Mouse (Mus musculus): ENCODE data around the gene Tnfrsf23. TPM values are rescaled to one million over a fixed set of nuclear protein-coding genes. Genes with fewer than 3 reads are reported as not detected.
A peak's percentile ranks its signal among the peaks of the same experiment; 100 is the strongest.
"Not testable (repeated sequence)": the region's sequence is repeated elsewhere in the genome, so short reads cannot be mapped to it uniquely, and the experiment has no call there.

The Tnfrsf23 gene
- total RNA-seq, 2 experiments from 2014 or later: 1.3 to 1.6 TPM

DNA sequence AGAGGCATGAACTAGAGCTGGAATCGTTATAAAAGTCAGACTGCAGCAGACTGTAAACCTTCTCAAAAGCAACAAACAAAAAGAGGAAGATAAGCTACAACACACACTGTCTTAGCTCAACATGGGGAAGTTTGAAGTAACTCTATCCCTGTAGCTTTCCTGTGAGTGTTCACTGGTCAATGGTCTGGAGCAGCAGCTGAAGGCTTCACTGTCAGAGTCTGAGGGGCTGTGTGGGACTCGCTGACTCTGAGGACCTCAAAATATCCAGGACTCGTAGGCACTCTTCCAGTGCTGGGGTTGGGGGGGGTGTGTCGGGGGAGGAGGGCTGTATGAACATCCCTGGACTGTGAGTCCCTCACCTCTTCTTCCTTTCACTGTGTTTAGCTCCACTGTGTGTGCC lies 519 bp upstream of the Tnfrsf23 start:
- DNase-seq (ENCODE audit: low spot score in 2 of 2): not testable (repeated sequence)

DNA sequence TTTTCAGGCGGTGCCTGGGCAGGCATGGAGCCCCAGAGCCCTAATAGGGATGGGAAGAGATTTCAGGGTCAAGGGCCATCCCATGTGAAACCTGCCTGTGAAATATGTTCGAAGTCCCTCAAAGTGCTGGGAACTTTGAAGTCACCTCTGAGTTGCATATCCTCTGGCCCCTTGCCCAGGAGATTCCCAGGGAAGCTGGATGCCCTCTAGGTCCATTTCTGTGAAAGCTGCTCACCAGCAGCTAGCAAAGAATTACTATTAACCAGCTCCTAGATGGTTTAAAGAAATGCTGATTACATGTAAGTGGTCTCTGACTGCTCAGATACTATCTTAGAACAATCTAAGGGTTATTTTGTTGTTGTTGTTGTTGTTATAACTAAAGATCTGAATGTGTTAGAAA lies 1.1 kb downstream of the Tnfrsf23 start:
- DNase-seq (ENCODE audit: low spot score in 2 of 2): not testable (repeated sequence)

DNA sequence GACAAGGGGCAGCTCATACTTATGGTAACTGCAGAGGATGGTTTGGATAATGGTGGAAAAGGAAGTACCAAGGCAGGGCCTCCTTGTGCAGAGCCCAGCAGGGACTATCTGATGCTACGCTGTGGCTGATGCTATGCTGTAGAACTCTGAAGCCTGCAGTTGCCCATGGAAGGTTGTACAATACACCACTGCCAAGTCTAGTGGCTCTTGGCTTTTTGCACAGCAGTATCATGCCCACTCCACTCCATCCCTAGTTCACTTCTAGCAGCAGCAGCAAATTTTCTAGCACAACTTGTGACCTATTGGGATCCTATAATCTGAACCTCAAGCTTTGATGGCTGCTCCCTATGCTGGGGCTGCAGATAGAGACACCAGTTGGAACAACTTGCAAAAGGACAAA lies 4.1 kb downstream of the Tnfrsf23 start:
- DNase-seq (ENCODE audit: low spot score in 2 of 2): no peak

DNA sequence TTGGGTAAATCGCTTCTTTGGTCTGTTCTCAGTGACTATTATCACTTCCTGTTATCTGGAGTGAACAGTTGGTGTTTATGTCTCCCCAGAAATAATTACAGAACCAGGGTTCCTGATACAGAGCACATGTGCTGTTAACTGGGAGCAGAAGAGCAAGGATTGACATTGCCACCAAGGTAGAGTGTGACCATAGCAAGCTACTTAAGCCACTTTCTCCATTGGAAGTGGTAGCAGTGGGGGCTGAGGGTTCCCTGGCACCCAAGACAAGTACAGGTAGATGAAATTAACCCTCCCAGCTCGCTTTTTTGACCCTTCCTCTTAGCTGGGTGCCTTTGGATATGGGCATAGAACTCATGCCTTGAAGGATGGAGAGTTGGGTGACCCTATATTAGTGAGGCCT lies 4.8 kb downstream of the Tnfrsf23 start:
- not testable (repeated sequence) for DNase-seq (ENCODE audit: low spot score in 2 of 2)

DNA sequence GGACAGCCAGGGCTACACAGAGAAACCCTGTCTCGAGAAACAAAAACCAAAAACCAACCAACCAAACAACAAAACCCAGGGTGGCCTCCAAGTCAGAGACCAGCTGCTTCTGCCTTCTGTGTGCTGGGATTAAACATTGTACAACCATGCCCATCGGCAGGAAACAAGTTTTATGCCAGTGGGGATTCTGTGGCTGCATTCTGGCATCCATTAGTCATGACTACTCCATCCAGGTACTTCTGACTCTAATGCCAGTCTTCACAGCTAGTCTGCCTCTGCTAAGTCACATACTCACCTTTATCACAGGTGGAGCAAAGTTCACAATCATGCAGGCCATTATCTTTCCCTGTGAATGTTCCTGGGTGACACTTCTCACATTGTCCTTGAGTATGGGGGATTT lies 6.0 kb downstream of the Tnfrsf23 start:
- not testable (repeated sequence) for DNase-seq (ENCODE audit: low spot score in 2 of 2)

DNA sequence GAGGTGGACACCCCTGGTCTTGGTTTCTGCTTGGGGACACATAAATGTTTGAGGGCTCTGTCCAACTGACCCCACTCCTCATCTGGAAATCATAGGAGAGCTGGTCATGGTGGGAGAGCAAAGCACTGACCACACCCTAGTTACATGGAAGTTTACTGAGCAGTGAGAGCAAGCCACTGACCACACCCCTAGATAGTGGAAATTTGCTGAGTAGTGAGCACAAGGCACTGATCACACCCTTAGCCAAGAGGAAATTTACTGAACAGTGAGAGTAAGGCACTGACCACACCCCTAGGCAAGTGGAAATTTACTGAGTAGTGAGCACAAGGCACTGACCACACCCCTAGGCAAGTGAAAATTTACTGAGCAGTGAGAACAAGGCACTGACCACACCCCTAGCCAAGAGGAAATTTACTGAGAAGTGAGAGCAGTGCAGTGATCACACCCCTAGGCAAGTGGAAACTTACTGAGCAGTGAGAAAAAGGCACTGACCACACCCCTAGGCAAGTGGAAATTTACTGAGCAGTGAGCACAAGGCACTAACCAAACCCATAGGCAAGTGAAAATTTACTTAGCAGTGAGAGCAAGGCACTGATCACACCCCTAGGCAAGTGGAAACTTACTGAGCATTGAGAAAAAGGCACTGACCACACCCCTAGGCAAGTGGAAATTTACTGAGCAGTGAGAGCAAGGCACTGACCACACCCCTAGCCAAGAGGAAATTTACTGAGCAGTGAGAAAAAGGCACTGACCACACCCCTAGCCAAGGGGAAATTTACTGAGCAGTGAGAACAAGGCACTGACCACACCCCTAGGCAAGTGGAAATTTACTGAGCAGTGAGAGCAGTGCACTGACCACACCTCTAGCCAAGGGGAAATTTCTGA lies 19.0 kb downstream of the Tnfrsf23 start:
- no peak for DNase-seq (ENCODE audit: low spot score in 2 of 2)

DNA sequence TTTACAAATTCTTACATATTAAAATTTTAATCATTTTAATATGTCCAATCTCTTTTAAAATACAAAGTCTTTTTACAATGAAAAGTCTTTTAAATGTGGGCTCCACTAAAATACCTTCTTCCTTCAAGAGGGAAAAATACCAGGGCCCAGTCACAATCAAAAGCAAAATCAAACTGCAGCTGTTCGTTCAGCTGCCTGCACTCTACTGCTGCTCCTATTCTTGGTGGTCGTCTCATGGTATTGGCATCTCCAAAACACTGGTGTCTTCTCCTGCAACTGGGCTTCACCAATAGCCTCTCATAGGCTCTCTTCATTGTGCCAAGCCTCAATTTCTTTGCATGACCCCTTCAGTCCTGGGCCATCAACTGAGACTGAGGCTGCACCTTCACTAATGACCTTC lies 22.2 kb downstream of the Tnfrsf23 start:
- DNase-seq (ENCODE audit: low spot score in 2 of 2): no peak

DNA sequence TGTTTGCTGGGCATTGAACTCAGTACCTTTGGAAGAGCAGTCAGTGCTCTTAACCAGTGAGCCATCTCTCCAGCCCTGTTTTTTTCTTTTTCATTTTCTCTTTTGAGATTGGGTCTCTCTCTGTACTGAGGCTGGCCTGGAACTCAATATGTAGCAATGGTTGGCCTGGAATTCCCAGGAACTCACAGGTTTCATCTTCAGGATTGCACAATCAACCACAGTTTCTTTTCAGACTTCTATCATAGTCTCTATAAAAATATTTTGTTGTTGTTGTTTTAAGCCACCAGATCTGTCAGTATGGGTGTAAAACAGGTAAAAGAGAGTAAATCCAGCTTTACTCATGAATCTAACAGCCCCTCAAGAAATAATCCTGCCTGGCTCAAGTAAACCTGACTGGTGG lies 24.9 kb downstream of the Tnfrsf23 start:
- DNase-seq (ENCODE audit: low spot score in 2 of 2): no peak

DNA sequence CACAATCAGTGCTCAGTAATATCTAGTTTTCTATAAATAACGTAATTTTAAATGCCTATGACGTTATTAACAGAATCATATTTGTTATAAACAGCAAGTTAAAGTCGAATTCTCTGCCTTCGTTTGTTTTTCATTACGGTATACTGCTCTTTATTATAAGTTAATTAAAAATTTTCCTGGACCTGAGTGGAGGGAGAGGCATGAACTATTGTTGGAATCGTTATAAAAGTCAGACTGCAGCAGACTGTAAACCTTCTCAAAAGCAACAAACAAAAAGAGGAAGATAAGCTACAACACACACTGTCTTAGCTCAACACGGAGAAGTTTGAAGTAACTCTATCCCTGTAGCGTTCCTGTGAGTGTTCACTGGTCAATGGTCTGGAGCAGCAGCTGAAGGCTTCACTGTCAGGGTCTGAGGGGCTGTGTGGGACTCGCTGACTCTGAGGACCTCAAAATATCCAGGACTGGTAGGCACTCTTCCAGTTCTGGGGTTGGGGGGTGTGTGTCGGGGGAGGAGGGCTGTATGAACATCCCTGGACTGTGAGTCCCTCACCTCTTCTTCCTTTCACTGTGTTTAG lies 35.8 kb downstream of the Tnfrsf23 start:
- DNase-seq (ENCODE audit: low spot score in 2 of 2): not testable (repeated sequence)

DNA sequence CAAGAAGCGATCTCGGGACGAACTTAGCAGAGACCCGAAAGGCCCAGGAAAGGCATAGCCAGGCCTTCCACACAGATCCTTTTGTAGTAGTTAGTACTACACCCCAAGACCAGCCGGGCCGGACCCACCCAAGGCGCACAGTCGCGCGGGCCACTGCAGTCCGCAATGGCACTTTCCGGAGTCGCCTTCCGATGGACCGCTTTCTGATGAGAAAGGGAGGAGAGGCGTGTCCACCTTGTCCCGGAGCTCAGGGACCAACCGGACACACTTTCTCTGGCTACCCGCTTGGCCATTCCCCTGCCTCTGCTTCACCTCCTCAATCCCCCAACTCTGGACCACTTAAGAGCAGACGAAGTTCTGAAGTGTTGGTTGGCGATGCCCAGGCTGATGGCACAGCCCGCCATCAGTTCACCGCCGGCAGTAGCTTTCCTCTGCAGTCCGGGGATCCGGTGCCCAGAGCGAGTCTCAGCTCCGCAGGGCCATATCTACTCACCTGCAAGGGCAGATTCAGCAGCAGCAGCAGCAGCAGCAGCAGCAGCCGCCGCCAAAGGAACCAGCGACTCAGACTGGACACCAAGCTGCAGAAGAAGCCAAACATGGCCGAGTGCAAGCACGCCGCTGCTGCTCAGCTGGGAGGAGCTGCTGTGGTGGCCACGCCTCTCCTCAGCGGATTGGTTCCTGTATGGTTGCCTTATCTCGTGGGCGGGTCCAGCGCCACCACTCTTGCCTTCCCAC lies 36.5 kb downstream of the Tnfrsf23 start, which contains the start of gene Tnfrsf22:
Tnfrsf22 (minus strand) TSS at position 628 of the 735 bp plus-strand sequence.
- DNase-seq (ENCODE audit: low spot score in 2 of 2): peak; percentile 70 to 76

DNA sequence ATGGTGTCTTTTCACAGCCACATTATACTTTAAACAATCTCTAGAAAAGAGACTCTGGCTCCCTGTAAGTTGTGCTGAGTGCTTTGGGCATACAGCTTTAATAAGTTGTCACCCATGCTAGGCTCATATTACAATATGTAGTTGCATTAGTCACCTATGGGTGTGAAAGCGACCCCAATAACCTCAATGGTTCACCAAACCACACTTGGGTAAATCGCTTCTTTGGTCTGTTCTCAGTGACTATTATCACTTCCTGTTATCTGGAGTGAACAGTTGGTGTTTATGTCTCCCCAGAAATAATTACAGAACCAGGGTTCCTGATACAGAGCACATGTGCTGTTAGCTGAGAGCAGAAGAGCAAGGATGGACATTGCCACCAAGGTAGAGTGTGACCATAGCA lies 41.7 kb downstream of the Tnfrsf23 start:
- not testable (repeated sequence) for DNase-seq (ENCODE audit: low spot score in 2 of 2)

DNA sequence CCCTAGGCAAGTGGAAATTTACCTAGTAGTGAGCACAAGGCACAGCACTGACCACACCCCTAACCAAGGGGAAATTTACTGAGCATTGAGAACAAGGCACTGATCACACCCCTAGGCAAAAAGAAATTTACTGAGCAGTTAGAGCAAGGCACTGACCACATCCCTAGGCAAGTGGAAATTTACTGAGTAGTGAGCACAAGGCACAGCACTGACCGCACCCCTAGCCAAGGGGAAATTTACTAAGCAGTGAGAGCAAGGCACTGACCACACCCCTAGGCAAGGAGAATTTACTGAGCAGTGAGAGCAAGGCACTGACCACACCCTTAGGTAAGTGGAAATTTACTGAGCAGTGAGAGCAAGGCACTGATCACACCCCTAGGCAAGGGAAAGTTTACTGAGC lies 49.0 kb downstream of the Tnfrsf23 start:
- no peak for DNase-seq (ENCODE audit: low spot score in 2 of 2)

DNA sequence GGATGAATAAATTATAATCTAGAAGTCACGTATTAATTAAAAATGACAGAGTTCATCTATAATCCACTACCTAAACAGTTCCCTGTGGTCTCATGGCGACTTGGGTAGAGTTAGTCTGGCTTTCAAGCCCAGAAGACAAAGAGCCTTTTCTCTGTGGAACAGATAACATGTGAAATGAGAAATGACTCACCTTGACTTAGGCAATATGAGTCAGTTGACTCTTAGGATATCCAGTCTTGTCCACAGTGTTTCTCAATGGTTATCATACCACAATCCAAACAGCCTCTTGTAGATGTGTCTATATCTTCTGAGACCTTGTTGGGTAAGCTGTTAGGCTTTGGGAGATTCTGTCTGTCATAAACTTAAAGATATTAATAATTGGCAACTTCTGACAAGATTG lies 54.2 kb downstream of the Tnfrsf23 start:
- DNase-seq (ENCODE audit: low spot score in 2 of 2): no peak

DNA sequence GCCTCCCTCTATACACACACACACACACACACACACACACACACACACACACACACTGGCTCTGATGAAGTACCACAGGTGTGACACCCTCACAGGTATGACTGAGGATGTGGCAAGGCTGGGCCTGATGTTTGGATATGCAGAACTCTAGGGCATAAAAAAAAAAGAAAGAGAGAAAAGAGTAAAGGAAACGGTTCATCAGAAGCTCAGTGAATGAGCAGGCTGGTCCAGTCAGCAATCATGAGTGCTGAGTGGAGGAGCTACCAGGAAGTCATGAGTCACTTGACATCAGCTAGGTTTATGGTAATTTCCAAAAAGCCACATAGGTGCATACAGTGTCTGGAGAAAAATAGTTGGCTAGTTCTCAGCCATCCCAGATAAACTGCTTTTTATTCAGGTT lies 56.2 kb downstream of the Tnfrsf23 start:
- no peak for DNase-seq (ENCODE audit: low spot score in 2 of 2)

DNA sequence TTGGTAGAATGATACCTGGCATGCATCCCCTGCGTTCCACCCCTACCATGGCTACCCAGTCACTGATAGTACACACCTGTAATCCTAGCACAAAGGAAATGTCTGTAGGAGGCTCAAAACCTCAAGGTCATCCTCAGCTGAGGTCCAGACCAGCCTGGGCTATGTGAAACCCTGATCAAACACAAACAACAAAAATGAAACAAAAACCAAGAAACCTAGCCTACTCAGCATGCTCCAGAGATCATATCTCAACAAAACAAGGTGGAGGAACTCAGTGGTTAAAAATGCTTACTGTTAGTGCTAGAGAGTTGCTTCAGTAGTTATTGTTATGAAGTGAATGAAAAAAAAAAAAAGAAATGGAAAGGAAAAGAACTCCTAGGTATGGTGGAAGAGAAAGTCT lies 57.1 kb downstream of the Tnfrsf23 start, which contains the start of gene Tnfrsf26:
Tnfrsf26 (minus strand) TSS at position 183 of the 400 bp plus-strand sequence.
- no peak for DNase-seq (ENCODE audit: low spot score in 2 of 2)

DNA sequence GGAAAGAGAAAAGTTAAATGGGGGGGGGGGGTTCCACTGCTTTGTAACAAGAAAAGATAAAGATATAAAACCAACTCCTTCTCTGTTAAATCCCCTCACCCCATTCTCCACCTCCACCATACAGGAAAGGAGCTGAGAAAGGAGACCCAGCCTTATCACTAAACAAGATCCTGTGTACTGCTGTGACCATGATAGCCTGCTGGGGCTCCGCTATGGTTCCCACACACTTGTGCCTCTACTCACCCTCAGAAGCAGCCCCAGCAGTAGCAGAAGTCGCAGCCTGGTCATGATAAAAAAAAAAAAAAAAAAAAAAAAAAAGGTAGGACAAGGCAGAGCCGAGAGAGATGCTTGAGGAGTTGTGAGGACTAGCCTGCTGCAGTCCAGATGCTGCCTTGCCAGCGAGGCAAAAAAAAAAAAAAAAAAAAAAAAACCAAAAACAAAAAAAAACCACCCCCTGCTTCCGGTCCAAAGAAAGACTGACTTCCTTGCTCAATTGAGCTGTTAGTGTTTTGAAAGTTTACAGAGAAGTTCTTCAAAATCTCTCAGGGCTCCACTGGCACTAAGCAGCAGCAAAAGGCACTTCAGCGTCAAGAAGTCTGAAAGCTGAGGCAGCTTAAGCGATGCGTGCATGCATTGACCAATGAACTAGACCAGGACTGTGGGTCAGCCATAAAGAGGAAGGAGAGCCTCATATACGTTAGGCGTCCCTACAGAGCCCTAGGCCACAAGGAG lies 58.0 kb downstream of the Tnfrsf23 start:
- DNase-seq (ENCODE audit: low spot score in 2 of 2): no peak

DNA sequence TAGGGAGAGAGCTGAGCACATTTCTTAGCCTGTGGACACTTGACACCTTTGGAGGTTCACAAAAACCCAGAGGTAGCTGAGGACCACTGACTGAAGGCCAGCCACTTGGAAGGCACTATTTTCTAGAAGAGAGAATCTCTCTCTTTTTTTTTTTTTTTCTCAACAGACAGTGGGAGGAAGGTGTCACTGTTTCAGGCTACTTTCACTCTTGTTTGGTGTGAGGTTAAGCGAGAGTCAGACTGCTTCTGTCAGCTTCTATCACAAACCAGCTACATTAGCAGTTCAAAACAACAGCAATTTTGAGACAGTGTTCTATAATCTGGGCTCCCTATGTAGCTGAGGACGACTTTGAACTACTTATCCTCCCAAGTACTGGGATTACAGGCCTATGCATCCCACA lies 59.5 kb downstream of the Tnfrsf23 start:
- DNase-seq (ENCODE audit: low spot score in 2 of 2): no peak

DNA sequence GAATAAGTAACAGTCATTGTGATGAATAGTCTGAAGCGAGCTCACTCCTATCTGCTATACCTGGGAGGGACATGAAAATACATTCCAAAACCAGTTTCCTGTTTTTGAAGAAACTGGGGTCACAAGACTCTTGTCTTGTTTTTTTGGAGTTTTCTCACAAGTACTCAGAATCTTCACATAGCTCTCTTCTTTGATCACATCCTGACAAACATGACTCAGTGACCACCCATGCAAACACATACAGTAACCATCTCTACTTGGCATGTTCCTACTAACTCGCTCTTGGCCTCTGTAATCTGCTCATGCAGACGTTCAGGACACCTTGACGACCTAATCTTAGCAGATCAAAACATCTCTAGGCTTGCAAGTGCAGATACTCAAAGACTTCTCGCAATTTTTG lies 60.5 kb downstream of the Tnfrsf23 start:
- DNase-seq (ENCODE audit: low spot score in 2 of 2): no peak

DNA sequence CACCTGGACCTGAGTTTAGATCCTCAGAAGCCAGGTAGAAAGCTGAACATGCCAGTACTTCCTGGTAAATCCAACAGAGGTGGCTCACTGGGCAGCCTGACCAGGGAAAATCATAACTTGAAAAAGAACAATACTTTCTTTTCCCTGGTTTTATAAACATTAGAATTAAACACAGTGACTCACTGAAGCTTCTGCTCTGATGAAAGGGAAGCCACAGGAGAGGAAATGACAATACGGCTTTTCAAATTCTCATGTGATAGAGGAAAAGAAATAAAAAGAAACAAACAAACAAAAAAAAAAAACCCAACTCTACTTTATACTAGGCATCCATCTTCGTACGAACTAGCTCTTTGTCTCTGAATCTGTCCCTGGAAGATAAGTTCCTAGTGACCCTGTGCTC lies 61.1 kb downstream of the Tnfrsf23 start:
- DNase-seq (ENCODE audit: low spot score in 2 of 2): no peak

DNA sequence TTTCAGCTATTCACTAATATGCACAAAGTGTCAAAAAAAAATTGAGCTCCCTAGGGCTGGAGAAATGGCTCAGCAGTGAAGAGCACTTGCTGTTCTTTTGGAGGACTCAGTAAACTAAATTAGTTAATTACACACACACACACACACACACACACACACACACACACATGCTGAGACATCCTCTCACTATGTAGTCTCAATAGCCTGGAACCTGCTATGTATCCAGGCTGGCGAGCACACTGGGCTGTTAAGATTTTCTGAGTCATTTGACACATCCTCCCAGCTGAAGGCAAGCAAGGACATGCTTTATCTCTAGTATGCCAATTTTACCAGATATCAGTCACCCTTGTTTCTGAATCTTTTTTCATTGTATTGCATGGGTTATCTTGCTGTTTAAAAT lies 64.7 kb downstream of the Tnfrsf23 start:
- DNase-seq (ENCODE audit: low spot score in 2 of 2): no peak

All from layer of hippocampus, postnatal 14 days (tissue).